Mouse (Mus musculus): ENCODE data around the gene Dmpk. TPM values are rescaled to one million over a fixed set of nuclear protein-coding genes. Genes with fewer than 3 reads are reported as not detected.
A peak's percentile ranks its signal among the peaks of the same experiment; 100 is the strongest.

The Dmpk gene
- polyA plus RNA-seq, 1 experiment from 2014 or later: 13.4 TPM

GRCm38 (mm10) chr7:19092381-19093173, 8.9 kb downstream of the Dmpk start:
- ATAC-seq (ENCODE audit: low FRiP score): peak; percentile 62
- H3K4me2 ChIP-seq (replicated peaks): peak overlapping the region; percentile 89
- peak overlapping the region; percentile 92 for H3K27ac ChIP-seq
- 4% methylated on average over 38 of the region's 38 CpGs for WGBS
- 0 out of 2 replicates have a peak overlapping the region, but pooled peaks have one; percentile 18 for H3K9ac ChIP-seq
- H3K36me3 ChIP-seq: peaks cover 24% of the 10 kb centered on the region
- peaks cover 51% of the 10 kb centered on the region for H3K4me1 ChIP-seq
- H3K9me3 ChIP-seq (replicated peaks): no peaks in the 10 kb centered on the region
- peaks cover 33% of the 10 kb centered on the region for H3K27me3 ChIP-seq
- peak overlapping the region; percentile 56 for H3K4me3 ChIP-seq

DNA sequence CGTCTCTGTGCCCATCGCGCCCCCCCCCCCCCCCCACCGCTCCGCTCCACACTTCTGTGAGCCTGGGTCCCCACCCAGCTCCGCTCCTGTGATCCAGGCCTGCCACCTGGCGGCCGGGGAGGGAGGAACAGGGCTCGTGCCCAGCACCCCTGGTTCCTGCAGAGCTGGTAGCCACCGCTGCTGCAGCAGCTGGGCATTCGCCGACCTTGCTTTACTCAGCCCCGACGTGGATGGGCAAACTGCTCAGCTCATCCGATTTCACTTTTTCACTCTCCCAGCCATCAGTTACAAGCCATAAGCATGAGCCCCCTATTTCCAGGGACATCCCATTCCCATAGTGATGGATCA, 9.5 kb downstream of the Dmpk start:
- peak overlapping the region; percentile 56 for H3K4me3 ChIP-seq
- no peaks in the 10 kb centered on the region for H3K9me3 ChIP-seq (replicated peaks)
- H3K27me3 ChIP-seq: peaks cover 33% of the 10 kb centered on the region
- 0 out of 2 replicates have a peak overlapping the region, but pooled peaks have one; percentile 14 for H3K9ac ChIP-seq
- peaks cover 18% of the 10 kb centered on the region for H3K36me3 ChIP-seq
- peak overlapping the region; percentile 89 for H3K4me2 ChIP-seq (replicated peaks)
- under 1% methylated on average over 14 of the region's 15 CpGs for WGBS
- peak overlapping the region; percentile 92 for H3K27ac ChIP-seq
- H3K4me1 ChIP-seq: peaks cover 51% of the 10 kb centered on the region
- ATAC-seq (ENCODE audit: low FRiP score): peak; percentile 46

GRCm38 (mm10) chr7:19093537-19094385, 10.1 kb downstream of the Dmpk start:
- H3K4me2 ChIP-seq (replicated peaks): peak overlapping the region; percentile 89
- peak overlapping the region; percentile 56 for H3K4me3 ChIP-seq
- peak; percentile 87 for ATAC-seq (ENCODE audit: low FRiP score)
- H3K27ac ChIP-seq: peak overlapping the region; percentile 92
- peaks cover 33% of the 10 kb centered on the region for H3K27me3 ChIP-seq
- WGBS: under 1% methylated on average over 45 of the region's 45 CpGs
- peak overlapping the region; percentile 85 for H3K9ac ChIP-seq
- peaks cover 13% of the 10 kb centered on the region for H3K36me3 ChIP-seq
- H3K4me1 ChIP-seq: peaks cover 51% of the 10 kb centered on the region
- H3K9me3 ChIP-seq (replicated peaks): no peaks in the 10 kb centered on the region

DNA sequence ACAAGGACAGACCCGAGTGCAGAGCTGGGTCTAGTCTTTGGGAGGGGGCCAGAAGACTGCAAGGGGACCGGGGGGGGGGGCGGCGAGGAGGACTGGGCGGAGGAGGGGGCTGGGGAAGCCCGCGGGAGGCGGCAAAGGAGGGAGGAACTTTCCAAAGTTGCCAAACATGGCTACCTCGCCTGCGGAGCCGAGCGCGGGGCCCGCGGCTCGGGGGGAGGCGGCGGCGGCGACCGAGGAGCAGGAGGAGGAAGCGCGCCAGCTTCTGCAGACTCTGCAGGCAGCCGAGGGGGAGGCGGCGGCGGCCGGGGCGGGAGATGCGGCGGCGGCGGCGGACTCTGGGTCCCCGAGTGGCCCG, 10.8 kb downstream of the Dmpk start, which contains the start of gene Six5:
TSS of gene Six5 (plus strand) at position 124 of the 355 bp plus-strand sequence.
- WGBS: 2% methylated on average over 20 of the region's 36 CpGs
- peak within 1 kb of the TSS; percentile 56 for H3K4me3 ChIP-seq

GRCm38 (mm10) chr7:19094826-19095750, 11.4 kb downstream of the Dmpk start:
- Histone ChIP-seq H3K4me1 (peaks cover 54% of the 10 kb centered on the region), H3K4me2 (replicated peaks) (peak overlapping the region; percentile 89), H3K9ac (peak overlapping the region; percentile 85), H3K36me3 (peaks cover 9% of the 10 kb centered on the region), H3K4me3 (peak overlapping the region; percentile 56), H3K27ac (peak overlapping the region; percentile 92), H3K9me3 (replicated peaks) (no peaks in the 10 kb centered on the region), H3K27me3 (peaks cover 33% of the 10 kb centered on the region)
- WGBS: under 1% methylated on average over 79 of the region's 87 CpGs
- ATAC-seq (ENCODE audit: low FRiP score): no peak

More for the DNA sequence above, 10.8 kb downstream of the Dmpk start, which contains the start of gene Six5:
- peak within 1 kb of the TSS; percentile 89 for H3K4me2 ChIP-seq (replicated peaks)
- H3K9ac ChIP-seq: peak within 1 kb of the TSS; percentile 85
- peaks cover 54% of the 10 kb centered on the region for H3K4me1 ChIP-seq
- H3K36me3 ChIP-seq: peaks cover 13% of the 10 kb centered on the region
- no peaks in the 10 kb centered on the region for H3K9me3 ChIP-seq (replicated peaks)
- ATAC-seq (ENCODE audit: low FRiP score): no peak
- peaks cover 33% of the 10 kb centered on the region for H3K27me3 ChIP-seq
- H3K27ac ChIP-seq: peak within 1 kb of the TSS; percentile 92

GRCm38 (mm10) chr7:19095751-19096110, 12.1 kb downstream of the Dmpk start:
- Histone ChIP-seq H3K4me1 (peaks cover 54% of the 10 kb centered on the region), H3K27me3 (peaks cover 27% of the 10 kb centered on the region), H3K9ac (peak overlapping the region; percentile 85), H3K27ac (peak overlapping the region; percentile 92), H3K4me3 (peak overlapping the region; percentile 56), H3K9me3 (replicated peaks) (no peaks in the 10 kb centered on the region), H3K4me2 (replicated peaks) (peak overlapping the region; percentile 89), H3K36me3 (peaks cover 6% of the 10 kb centered on the region)
- no peak for ATAC-seq (ENCODE audit: low FRiP score)
- WGBS: under 1% methylated on average over 19 of the region's 19 CpGs

DNA sequence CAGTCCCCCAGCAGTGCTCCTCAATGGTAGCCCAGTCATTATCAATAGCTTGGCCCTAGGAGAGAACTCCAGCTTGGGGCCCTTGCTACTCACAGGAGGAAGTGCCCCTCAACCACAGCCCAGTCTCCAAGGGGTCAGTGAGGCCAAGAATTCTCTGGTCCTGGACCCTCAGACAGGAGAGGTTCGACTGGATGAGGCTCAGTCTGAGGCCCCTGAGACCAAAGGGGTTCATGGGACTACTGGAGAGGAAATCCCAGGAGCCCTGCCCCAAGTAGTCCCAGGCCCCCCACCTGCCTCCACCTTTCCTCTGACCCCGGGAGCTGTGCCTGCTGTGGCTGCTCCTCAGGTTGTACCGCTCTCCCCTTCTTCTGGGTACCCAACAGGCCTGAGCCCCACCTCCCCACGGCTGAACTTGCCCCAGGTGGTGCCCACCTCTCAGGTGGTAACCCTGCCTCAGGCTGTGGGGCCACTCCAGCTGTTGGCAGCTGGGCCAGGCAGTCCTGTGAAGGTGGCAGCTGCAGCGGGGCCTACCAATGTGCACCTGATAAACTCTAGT, 12.8 kb downstream of the Dmpk start:
- Histone ChIP-seq H3K9ac (peak overlapping the region; percentile 85), H3K4me3 (peak overlapping the region; percentile 56), H3K4me1 (peaks cover 54% of the 10 kb centered on the region), H3K9me3 (replicated peaks) (no peaks in the 10 kb centered on the region), H3K27ac (no peak overlapping the region), H3K36me3 (0 out of 2 replicates have a peak, but pooled peaks cover under 1% of the 10 kb centered on the region), H3K4me2 (replicated peaks) (peak overlapping the region; percentile 89), H3K27me3 (peaks cover 19% of the 10 kb centered on the region)
- WGBS: 58% methylated on average over 5 of the region's 5 CpGs
- no peak for ATAC-seq (ENCODE audit: low FRiP score)

- peaks cover 48% of the 10 kb centered on the region for H3K4me1 ChIP-seq
- 69% methylated on average over 2 of the region's 2 CpGs for WGBS
- no peak for ATAC-seq (ENCODE audit: low FRiP score)
- H3K9me3 ChIP-seq (replicated peaks): no peaks in the 10 kb centered on the region
- peaks cover 12% of the 10 kb centered on the region; the same call in 1 of the 2 replicates for H3K27me3 ChIP-seq
- no peak overlapping the region for H3K4me2 ChIP-seq (replicated peaks)
- H3K27ac ChIP-seq: no peak overlapping the region
- no peak overlapping the region for H3K9ac ChIP-seq
- H3K4me3 ChIP-seq: no peak overlapping the region
- H3K36me3 ChIP-seq: no peaks in the 10 kb centered on the region
Measured at GRCm38 (mm10) chr7:19097217-19097616, 13.6 kb downstream of the Dmpk start.

- no peak overlapping the region for H3K4me3 ChIP-seq
- no peak overlapping the region for H3K9ac ChIP-seq
- no peak overlapping the region for H3K27ac ChIP-seq
- H3K9me3 ChIP-seq (replicated peaks): no peaks in the 10 kb centered on the region
- H3K36me3 ChIP-seq: no peaks in the 10 kb centered on the region
- H3K4me2 ChIP-seq (replicated peaks): no peak overlapping the region
- peaks cover 42% of the 10 kb centered on the region for H3K4me1 ChIP-seq
- 0 out of 2 replicates have a peak, but pooled peaks cover 9% of the 10 kb centered on the region for H3K27me3 ChIP-seq
- no peak for ATAC-seq (ENCODE audit: low FRiP score)
Measured at GRCm38 (mm10) chr7:19097863-19098262, 14.2 kb downstream of the Dmpk start.

GRCm38 (mm10) chr7:19098811-19099210, 15.2 kb downstream of the Dmpk start:
- 65% methylated on average over 7 of the region's 7 CpGs for WGBS
- H3K9ac ChIP-seq: no peak overlapping the region
- H3K27ac ChIP-seq: no peak overlapping the region
- peaks cover 33% of the 10 kb centered on the region for H3K4me1 ChIP-seq
- H3K4me2 ChIP-seq (replicated peaks): no peak overlapping the region
- ATAC-seq (ENCODE audit: low FRiP score): no peak
- no peaks in the 10 kb centered on the region for H3K9me3 ChIP-seq (replicated peaks)
- no peaks in the 10 kb centered on the region for H3K36me3 ChIP-seq
- no peak overlapping the region for H3K4me3 ChIP-seq
- H3K27me3 ChIP-seq: 0 out of 2 replicates have a peak, but pooled peaks cover 9% of the 10 kb centered on the region

DNA sequence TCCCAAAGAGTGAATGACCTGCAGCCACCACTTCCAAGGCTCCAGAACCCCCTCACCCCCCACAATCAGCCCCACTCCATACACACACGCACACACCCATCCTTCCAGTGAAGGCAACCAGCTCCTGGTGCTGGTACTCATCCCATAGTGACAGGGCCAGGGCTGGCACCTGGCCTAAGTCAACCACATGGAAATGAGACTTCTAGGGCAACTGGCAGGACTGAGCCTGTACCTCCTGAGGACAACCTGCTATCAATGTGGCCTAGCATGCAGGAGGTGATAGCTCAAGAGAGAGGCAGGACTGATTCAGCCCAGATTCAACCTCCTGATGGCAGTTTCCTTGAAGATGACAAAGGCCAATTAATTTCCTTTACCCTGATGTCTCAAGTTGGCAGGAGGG, 16.6 kb downstream of the Dmpk start:
- no peak overlapping the region for H3K4me2 ChIP-seq (replicated peaks)
- no peak overlapping the region for H3K4me3 ChIP-seq
- no peaks in the 10 kb centered on the region for H3K9me3 ChIP-seq (replicated peaks)
- no peak for ATAC-seq (ENCODE audit: low FRiP score)
- no peaks in the 10 kb centered on the region for H3K36me3 ChIP-seq
- 94% methylated on average over 1 of the region's 1 CpGs for WGBS
- H3K27me3 ChIP-seq: 0 out of 2 replicates have a peak, but pooled peaks cover 2% of the 10 kb centered on the region
- no peak overlapping the region for H3K27ac ChIP-seq
- no peak overlapping the region for H3K9ac ChIP-seq
- peaks cover 24% of the 10 kb centered on the region for H3K4me1 ChIP-seq

All from hindbrain, embryonic 12.5 days (tissue).